Comparison of ENCODE assay signal across 21 mouse cellular contexts in genomic region chr8:11506074-11506473, GRCm38 (mm10). TPM values are rescaled to one million over a fixed set of nuclear protein-coding genes. Genes with fewer than 3 reads are reported as not detected.
DNase-seq lines count a peak whose midpoint lies in the region; ATAC-seq and TF ChIP-seq lines count a peak whose summit lies in the region.
"Had no signal": no experiment of that assay in that cellular context is flagged by ENCODE, and none has a peak within 500 bp of the region (broad histone marks: within the 10 kb centered on the region; RNA-seq: fewer than 3 reads in every experiment).

No protein-coding gene starts in this region.

- H3K9me3 ChIP-seq in forebrain, postnatal 0 days (ENCODE audit: low read length), result no peaks in the 10 kb centered on the region
- no peaks in the 10 kb centered on the region for H3K9me3 ChIP-seq in forebrain, embryonic 15.5 days
- no peaks in the 10 kb centered on the region for H3K9me3 ChIP-seq in heart, postnatal 0 days (replicated peaks; ENCODE audit: control insufficient read depth, low read length)
- no peaks in the 10 kb centered on the region for H3K9me3 ChIP-seq in kidney, postnatal 0 days (replicated peaks; ENCODE audit: low read length)
- no peaks in the 10 kb centered on the region for H3K9me3 ChIP-seq in midbrain, embryonic 11.5 days (ENCODE audit: control insufficient read depth, low read length)
- no peaks in the 10 kb centered on the region for H3K9me3 ChIP-seq in midbrain, embryonic 16.5 days (replicated peaks; ENCODE audit: control insufficient read depth, low read length, poor library complexity, severe bottlenecking)
- H3K9me3 ChIP-seq: embryonic facial prominence, embryonic 13.5 days; embryonic facial prominence, embryonic 15.5 days; forebrain, embryonic 10.5 days; forebrain, embryonic 12.5 days; G1E had no signal

- no peak for DNase-seq in forebrain, postnatal 0 days
- DNase-seq in heart, postnatal 0 days (ENCODE audit: low spot score), result no peak
- DNase-seq in heart, adult 9 months (ENCODE audit: low spot score in 2 of 2), result no peak
- no peak for DNase-seq in kidney, postnatal 0 days (ENCODE audit: low spot score)
- no peak for DNase-seq in kidney, adult 11 months
- peak; percentile 73 for DNase-seq in midbrain, embryonic 11.5 days (ENCODE audit: low spot score, missing footprints)
- DNase-seq: adrenal gland, adult 2 months; cerebellum, adult 11 months; cerebellum, adult 8-10 months; cerebellum, adult 9-11 months had no signal

- H3K36me3 ChIP-seq in forebrain, postnatal 0 days (ENCODE audit: insufficient read depth), result peaks cover 75% of the 10 kb centered on the region
- H3K36me3 ChIP-seq in forebrain, embryonic 15.5 days, result peaks cover 78% of the 10 kb centered on the region
- H3K36me3 ChIP-seq in heart, postnatal 0 days (replicated peaks; ENCODE audit: control insufficient read depth, insufficient read depth, low read length), result peaks cover 75% of the 10 kb centered on the region
- H3K36me3 ChIP-seq in kidney, postnatal 0 days (ENCODE audit: insufficient read depth, low read length), result peaks cover 76% of the 10 kb centered on the region
- peaks cover 46% of the 10 kb centered on the region for H3K36me3 ChIP-seq in midbrain, embryonic 11.5 days (ENCODE audit: control insufficient read depth, insufficient read depth, low read length)
- H3K36me3 ChIP-seq in midbrain, embryonic 16.5 days (ENCODE audit: control insufficient read depth, insufficient read depth, low read length), result peaks cover 50% of the 10 kb centered on the region

- H3K4me3 ChIP-seq in forebrain, postnatal 0 days (ENCODE audit: low read depth, low read length), result no peak overlapping the region
- no peak overlapping the region for H3K4me3 ChIP-seq in forebrain, embryonic 15.5 days
- no peak overlapping the region for H3K4me3 ChIP-seq in heart, postnatal 0 days (ENCODE audit: low read depth, low read length)
- H3K4me3 ChIP-seq in kidney, postnatal 0 days (replicated peaks; ENCODE audit: low read depth, low read length), result no peak overlapping the region
- H3K4me3 ChIP-seq in midbrain, embryonic 11.5 days (ENCODE audit: low read depth, low read length), result no peak overlapping the region
- no peak overlapping the region for H3K4me3 ChIP-seq in midbrain, embryonic 16.5 days (ENCODE audit: low read depth, low read length)
- H3K4me3 ChIP-seq: embryonic facial prominence, embryonic 13.5 days; embryonic facial prominence, embryonic 15.5 days; erythroblast, embryonic 14.5 days; forebrain, embryonic 10.5 days; forebrain, embryonic 12.5 days had no signal

- peak; percentile 43; the same call in 1 of the 2 replicates for ATAC-seq in forebrain, postnatal 0 days
- no peak for ATAC-seq in forebrain, embryonic 15.5 days (replicated peaks)
- no peak for ATAC-seq in heart, postnatal 0 days (ENCODE audit: insufficient read depth, low read depth)
- no peak; the same call in 1 of the 2 replicates for ATAC-seq in kidney, postnatal 0 days (replicated peaks; ENCODE audit: low FRiP score, low read depth)
- no peak for ATAC-seq in midbrain, embryonic 11.5 days (ENCODE audit: low FRiP score)
- ATAC-seq in midbrain, embryonic 16.5 days, result no peak
- ATAC-seq: forebrain, embryonic 14.5 days; Patski had no signal

- no peak for TF ChIP-seq EP300 in heart, postnatal 0 days (IDR thresholded peaks at IDR 0.05; ENCODE audit: low read depth)

- H3K4me2 ChIP-seq in forebrain, postnatal 0 days (ENCODE audit: low read depth), result no peak overlapping the region
- no peak overlapping the region for H3K4me2 ChIP-seq in forebrain, embryonic 15.5 days (replicated peaks)
- no peak overlapping the region for H3K4me2 ChIP-seq in heart, postnatal 0 days (ENCODE audit: low read depth, low read length)
- H3K4me2 ChIP-seq in kidney, postnatal 0 days (ENCODE audit: low read length), result no peak overlapping the region
- H3K4me2 ChIP-seq in midbrain, embryonic 11.5 days, result no peak overlapping the region
- no peak overlapping the region for H3K4me2 ChIP-seq in midbrain, embryonic 16.5 days (ENCODE audit: low read length)
- H3K4me2 ChIP-seq: embryonic facial prominence, embryonic 13.5 days; embryonic facial prominence, embryonic 15.5 days; forebrain, embryonic 12.5 days had no signal

- no peak overlapping the region for H3K9ac ChIP-seq in forebrain, postnatal 0 days
- no peak overlapping the region for H3K9ac ChIP-seq in forebrain, embryonic 15.5 days (replicated peaks)
- H3K9ac ChIP-seq in heart, postnatal 0 days (replicated peaks; ENCODE audit: low read depth, low read length), result no peak overlapping the region
- no peak overlapping the region for H3K9ac ChIP-seq in kidney, postnatal 0 days (ENCODE audit: low read depth, low read length)
- H3K9ac ChIP-seq in midbrain, embryonic 11.5 days (ENCODE audit: low read length), result no peak overlapping the region
- no peak overlapping the region for H3K9ac ChIP-seq in midbrain, embryonic 16.5 days (ENCODE audit: low read depth, low read length)
- H3K9ac ChIP-seq: embryonic facial prominence, embryonic 13.5 days; embryonic facial prominence, embryonic 15.5 days; forebrain, embryonic 12.5 days had no signal

- no peak overlapping the region for H3K27ac ChIP-seq in forebrain, postnatal 0 days (ENCODE audit: low read depth, low read length)
- H3K27ac ChIP-seq in forebrain, embryonic 15.5 days (replicated peaks), result no peak overlapping the region
- no peak overlapping the region for H3K27ac ChIP-seq in heart, postnatal 0 days (ENCODE audit: low read depth)
- no peak overlapping the region for H3K27ac ChIP-seq in kidney, postnatal 0 days
- H3K27ac ChIP-seq in midbrain, embryonic 11.5 days (ENCODE audit: low read depth, low read length), result no peak overlapping the region
- H3K27ac ChIP-seq in midbrain, embryonic 16.5 days (ENCODE audit: low read length), result no peak overlapping the region
- H3K27ac ChIP-seq: embryonic facial prominence, embryonic 13.5 days; embryonic facial prominence, embryonic 15.5 days; forebrain, embryonic 10.5 days; forebrain, embryonic 12.5 days had no signal

- H3K4me1 ChIP-seq in forebrain, postnatal 0 days (ENCODE audit: insufficient read depth), result no peaks in the 10 kb centered on the region
- no peaks in the 10 kb centered on the region; the same call in 1 of the 2 replicates for H3K4me1 ChIP-seq in forebrain, embryonic 15.5 days
- H3K4me1 ChIP-seq in heart, postnatal 0 days (ENCODE audit: control insufficient read depth, insufficient read depth), result no peaks in the 10 kb centered on the region
- no peaks in the 10 kb centered on the region for H3K4me1 ChIP-seq in kidney, postnatal 0 days (replicated peaks; ENCODE audit: insufficient read depth, low read length)
- H3K4me1 ChIP-seq in midbrain, embryonic 11.5 days (ENCODE audit: control insufficient read depth, insufficient read depth, low read length), result no peaks in the 10 kb centered on the region
- no peaks in the 10 kb centered on the region for H3K4me1 ChIP-seq in midbrain, embryonic 16.5 days (ENCODE audit: control insufficient read depth, insufficient read depth, low read length)
- H3K4me1 ChIP-seq: embryonic facial prominence, embryonic 15.5 days; forebrain, embryonic 10.5 days; forebrain, embryonic 12.5 days had no signal

- H3K27me3 ChIP-seq in forebrain, postnatal 0 days (ENCODE audit: insufficient read depth, low read length), result no peaks in the 10 kb centered on the region
- no peaks in the 10 kb centered on the region for H3K27me3 ChIP-seq in forebrain, embryonic 15.5 days
- no peaks in the 10 kb centered on the region for H3K27me3 ChIP-seq in heart, postnatal 0 days (ENCODE audit: control insufficient read depth, insufficient read depth, low read length)
- H3K27me3 ChIP-seq in kidney, postnatal 0 days (ENCODE audit: insufficient read depth, low read length), result no peaks in the 10 kb centered on the region
- no peaks in the 10 kb centered on the region for H3K27me3 ChIP-seq in midbrain, embryonic 11.5 days (ENCODE audit: control insufficient read depth, insufficient read depth, low read length)
- H3K27me3 ChIP-seq in midbrain, embryonic 16.5 days (ENCODE audit: control insufficient read depth, insufficient read depth, low read depth, low read length), result no peaks in the 10 kb centered on the region
- H3K27me3 ChIP-seq: CH12.LX; embryonic facial prominence, embryonic 13.5 days; embryonic facial prominence, embryonic 15.5 days; forebrain, embryonic 12.5 days; Patski had no signal

- WGBS in forebrain, postnatal 0 days, result 85% methylated on average over 14 of the region's 14 CpGs
- 80% methylated on average over 14 of the region's 14 CpGs for WGBS in forebrain, embryonic 15.5 days
- WGBS in heart, postnatal 0 days, result 81% methylated on average over 14 of the region's 14 CpGs
- 77% methylated on average over 14 of the region's 14 CpGs for WGBS in kidney, postnatal 0 days
- 83% methylated on average over 14 of the region's 14 CpGs for WGBS in midbrain, embryonic 11.5 days
- WGBS in midbrain, embryonic 16.5 days, result 84% methylated on average over 14 of the region's 14 CpGs

- no peak for TF ChIP-seq CTCF in forebrain, postnatal 0 days (IDR thresholded peaks at IDR 0.05; ENCODE audit: low read depth)
- TF ChIP-seq CTCF in heart, postnatal 0 days (IDR thresholded peaks at IDR 0.05; ENCODE audit: low read depth), result 0 out of 2 replicates have a peak, but pooled peaks have one; percentile 1
- peak; percentile 22; the same call in 1 of the 2 replicates for TF ChIP-seq CTCF in kidney, postnatal 0 days (IDR thresholded peaks at IDR 0.05; ENCODE audit: low read depth)

RNA-seq across cellular contexts. Expression of gene Naxd, which starts 8.8 kb away (rescaled TPM):
- 89.1 and 111 TPM in 2 replicates for total RNA-seq in forebrain, postnatal 0 days (2014; rRNA removed)
- polyA plus RNA-seq in forebrain, postnatal 0 days (2015; fragmentation: Nextera tagmentation; extraction: Ambion mirVana), result 130 and 134 TPM in 2 replicates
- polyA plus RNA-seq in forebrain, embryonic 15.5 days (2015; fragmentation: Nextera tagmentation; extraction: Ambion mirVana), result 161 and 166 TPM in 2 replicates
- total RNA-seq in heart, postnatal 0 days (2014; rRNA removed; ENCODE audit: low replicate concordance), result 71.3 and 71.6 TPM in 2 replicates
- 62.7 and 66.3 TPM in 2 replicates for polyA plus RNA-seq in heart, postnatal 0 days (2015; fragmentation: Nextera tagmentation; extraction: Ambion mirVana)
- polyA plus RNA-seq in kidney, postnatal 0 days (2015; fragmentation: Nextera tagmentation; extraction: Ambion mirVana), result 111 and 115 TPM in 2 replicates
- polyA plus RNA-seq in midbrain, embryonic 11.5 days (2014; fragmentation: Nextera tagmentation; extraction: Ambion mirVana), result 94.2 and 94.8 TPM in 2 replicates
- polyA plus RNA-seq in midbrain, embryonic 16.5 days (2015; fragmentation: Nextera tagmentation; extraction: Ambion mirVana), result 129 and 132 TPM in 2 replicates

RNA-seq across cellular contexts. Expression of gene Rab20, which starts 27.6 kb away (rescaled TPM):
- 0.95 and 1.2 TPM in 2 replicates for total RNA-seq in forebrain, postnatal 0 days (2014; rRNA removed)
- 1.6 and 2.7 TPM in 2 replicates for polyA plus RNA-seq in forebrain, postnatal 0 days (2015; fragmentation: Nextera tagmentation; extraction: Ambion mirVana)
- 0.91 and 1.2 TPM in 2 replicates for polyA plus RNA-seq in forebrain, embryonic 15.5 days (2015; fragmentation: Nextera tagmentation; extraction: Ambion mirVana)
- 84.5 and 121 TPM in 2 replicates for total RNA-seq in heart, postnatal 0 days (2014; rRNA removed; ENCODE audit: low replicate concordance)
- polyA plus RNA-seq in heart, postnatal 0 days (2015; fragmentation: Nextera tagmentation; extraction: Ambion mirVana), result 52.0 and 56.1 TPM in 2 replicates
- polyA plus RNA-seq in kidney, postnatal 0 days (2015; fragmentation: Nextera tagmentation; extraction: Ambion mirVana), result 44.3 and 48.0 TPM in 2 replicates
- polyA plus RNA-seq in midbrain, embryonic 11.5 days (2014; fragmentation: Nextera tagmentation; extraction: Ambion mirVana), result 0.63 and 0.65 TPM in 2 replicates
- 0.53 and 0.77 TPM in 2 replicates for polyA plus RNA-seq in midbrain, embryonic 16.5 days (2015; fragmentation: Nextera tagmentation; extraction: Ambion mirVana)
- total RNA-seq: G1E had no signal
- polyA plus RNA-seq: G1E had no signal

RNA-seq across cellular contexts. Expression of gene Cars2, which starts 44.5 kb away (rescaled TPM):
- total RNA-seq in forebrain, postnatal 0 days (2014; rRNA removed), result 39.3 and 49.9 TPM in 2 replicates
- polyA plus RNA-seq in forebrain, postnatal 0 days (2015; fragmentation: Nextera tagmentation; extraction: Ambion mirVana), result 23.3 and 25.9 TPM in 2 replicates
- 27.9 and 30.2 TPM in 2 replicates for polyA plus RNA-seq in forebrain, embryonic 15.5 days (2015; fragmentation: Nextera tagmentation; extraction: Ambion mirVana)
- total RNA-seq in heart, postnatal 0 days (2014; rRNA removed; ENCODE audit: low replicate concordance), result 40.1 and 53.5 TPM in 2 replicates
- polyA plus RNA-seq in heart, postnatal 0 days (2015; fragmentation: Nextera tagmentation; extraction: Ambion mirVana), result 21.2 and 21.5 TPM in 2 replicates
- 16.7 and 17.0 TPM in 2 replicates for polyA plus RNA-seq in kidney, postnatal 0 days (2015; fragmentation: Nextera tagmentation; extraction: Ambion mirVana)
- polyA plus RNA-seq in midbrain, embryonic 11.5 days (2014; fragmentation: Nextera tagmentation; extraction: Ambion mirVana), result 17.8 and 20.3 TPM in 2 replicates
- 21.8 and 22.4 TPM in 2 replicates for polyA plus RNA-seq in midbrain, embryonic 16.5 days (2015; fragmentation: Nextera tagmentation; extraction: Ambion mirVana)

RNA-seq across cellular contexts. Expression of gene Ing1, which starts 49.3 kb away (rescaled TPM):
- 30.8 and 34.7 TPM in 2 replicates for total RNA-seq in forebrain, postnatal 0 days (2014; rRNA removed)
- polyA plus RNA-seq in forebrain, postnatal 0 days (2015; fragmentation: Nextera tagmentation; extraction: Ambion mirVana), result 43.5 and 49.9 TPM in 2 replicates
- 55.5 and 56.2 TPM in 2 replicates for polyA plus RNA-seq in forebrain, embryonic 15.5 days (2015; fragmentation: Nextera tagmentation; extraction: Ambion mirVana)
- 17.6 and 18.7 TPM in 2 replicates for total RNA-seq in heart, postnatal 0 days (2014; rRNA removed; ENCODE audit: low replicate concordance)
- 22.3 and 22.5 TPM in 2 replicates for polyA plus RNA-seq in heart, postnatal 0 days (2015; fragmentation: Nextera tagmentation; extraction: Ambion mirVana)
- 36.3 and 36.9 TPM in 2 replicates for polyA plus RNA-seq in kidney, postnatal 0 days (2015; fragmentation: Nextera tagmentation; extraction: Ambion mirVana)
- polyA plus RNA-seq in midbrain, embryonic 11.5 days (2014; fragmentation: Nextera tagmentation; extraction: Ambion mirVana), result 46.9 and 48.1 TPM in 2 replicates
- polyA plus RNA-seq in midbrain, embryonic 16.5 days (2015; fragmentation: Nextera tagmentation; extraction: Ambion mirVana), result 39.3 and 42.4 TPM in 2 replicates

Comparison
In these comparisons a context has a peak if more than half of its experiments do, and no peak if none do; other contexts are left out.
1. RNA of gene Rab20, which starts 27.6 kb away (polyA plus RNA-seq): 52.0 to 56.1 TPM in heart, postnatal 0 days and 44.3 to 48.0 TPM in kidney, postnatal 0 days; 1.6 to 2.7 TPM in forebrain, postnatal 0 days, 0.91 to 1.2 TPM in forebrain, embryonic 15.5 days, 0.53 to 0.77 TPM in midbrain, embryonic 16.5 days and 0.63 to 0.65 TPM in midbrain, embryonic 11.5 days; every median in the first group is over 10 times any median in the second.